Mouse (Mus musculus): ENCODE data around the gene Spcs1. TPM values are rescaled to one million over a fixed set of nuclear protein-coding genes. Genes with fewer than 3 reads are reported as not detected.

The Spcs1 gene
- total RNA-seq, 1 experiment from 2014 or later = 265 TPM

DNA sequence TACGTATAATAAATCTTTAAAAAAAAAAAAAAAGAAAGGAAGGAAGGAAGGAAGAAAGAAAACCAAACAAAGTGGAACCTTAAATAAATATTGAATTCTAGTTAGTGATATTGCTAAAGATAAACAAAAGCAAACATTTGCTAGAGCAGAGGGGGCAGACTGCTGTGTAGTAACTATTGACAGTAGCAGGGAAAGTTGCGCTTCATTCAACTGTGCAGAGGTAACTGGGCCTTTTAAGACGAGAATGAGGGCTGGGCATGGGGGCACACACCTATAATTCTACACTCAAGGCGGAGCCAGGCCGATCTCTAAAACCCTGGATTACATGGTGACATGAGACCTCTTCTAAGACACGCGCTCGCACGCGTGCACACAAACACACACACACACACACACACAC lies 51.5 kb downstream of the Spcs1 start:
- no peak for DNase-seq

Other genes starting within 250 kb of the Spcs1 start
- 15.4 and 27.1 TPM in 2 replicates for gene Tmem110, start 176.1 kb downstream of the Spcs1 start, total RNA-seq (2021)
- 2.5 and 3.3 TPM in 2 replicates for gene Mustn1, start 122.5 kb downstream of the Spcs1 start, total RNA-seq (2021)
- gene Itih4, start 115.2 kb downstream of the Spcs1 start, total RNA-seq (2021) = 0.46 and 17.5 TPM in 2 replicates
- 0.30 and 5.2 TPM in 2 replicates for gene Itih3, start 77.9 kb downstream of the Spcs1 start, total RNA-seq (2021)
- gene Itih1, start 58.4 kb downstream of the Spcs1 start, total RNA-seq (2021) = 7.6 TPM in 1 of 2 replicates, not detected in the other
- 14.3 and 14.8 TPM in 2 replicates for gene Nek4, start 50.3 kb downstream of the Spcs1 start, total RNA-seq (2021)
- gene Glt8d1, start 272 bp downstream of the Spcs1 start, total RNA-seq (2021) = 42.0 and 56.9 TPM in 2 replicates
- 49.9 and 66.0 TPM in 2 replicates for gene Pbrm1, start 17.5 kb upstream of the Spcs1 start, total RNA-seq (2021)
- 60.8 and 110 TPM in 2 replicates for gene Gnl3, start 17.5 kb upstream of the Spcs1 start, total RNA-seq (2021)
- 67.9 and 77.7 TPM in 2 replicates for gene Smim4, start 127.3 kb upstream of the Spcs1 start, total RNA-seq (2021)
- 33.5 and 39.5 TPM in 2 replicates for gene Nt5dc2, start 129.4 kb upstream of the Spcs1 start, total RNA-seq (2021)
- 62.2 and 79.5 TPM in 2 replicates for gene Stab1, start 167.0 kb upstream of the Spcs1 start, total RNA-seq (2021)
- 1.9 TPM in 1 of 2 replicates, not detected in the other for gene Tnnc1, start 206.6 kb upstream of the Spcs1 start, total RNA-seq (2021)
- gene Nisch, start 215.3 kb upstream of the Spcs1 start, total RNA-seq (2021) = 393 and 398 TPM in 2 replicates
- gene Sema3g, start 216.2 kb upstream of the Spcs1 start, total RNA-seq (2021) = 6.3 and 7.5 TPM in 2 replicates
- gene Phf7, start 249.6 kb upstream of the Spcs1 start, total RNA-seq (2021) = 7.6 and 11.0 TPM in 2 replicates
- gene Bap1, start 249.8 kb upstream of the Spcs1 start, total RNA-seq (2021) = 62.6 and 65.9 TPM in 2 replicates

Measured in adrenal gland, postnatal 25 days (tissue).